Mouse (Mus musculus): Measurements from ENCODE around the gene Rnf130.

DNA sequence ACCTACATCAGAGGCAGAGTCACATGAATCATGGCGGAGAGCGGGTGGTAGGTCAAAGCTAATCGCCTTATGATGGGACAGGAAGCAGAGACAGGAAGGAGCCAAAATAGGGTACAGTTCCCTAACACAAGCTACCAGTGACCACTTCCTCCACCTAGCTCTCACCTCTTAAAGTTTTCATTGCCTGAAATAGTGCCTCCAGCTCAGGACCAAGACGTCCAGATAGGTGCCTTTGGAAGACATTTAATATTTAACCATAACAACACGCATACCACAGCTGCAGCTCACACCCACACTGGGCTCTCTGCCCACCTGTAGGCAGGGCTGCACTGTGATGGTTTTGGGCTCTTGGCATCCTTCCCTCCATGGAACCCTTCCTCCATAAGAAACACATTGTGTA lies 27.8 kb upstream of the Rnf130 start:
- TF ChIP-seq ELF1 (IDR thresholded peaks at IDR 0.05; ENCODE audit: low read depth, low read length) (no peak), ZNF384 (IDR thresholded peaks at IDR 0.05; ENCODE audit: low read depth, low read length) (no peak), HCFC1 (IDR thresholded peaks at IDR 0.05; ENCODE audit: low read depth, low read length) (no peak), CTCF (conservative IDR thresholded peaks at IDR 0.05 in 1 of 2, IDR thresholded peaks at IDR 0.05 in 1 of 2; ENCODE audit: low read depth in 2 of 2, low read length in 2 of 2) (no peak)
